Mouse (Mus musculus) midbrain, embryonic 13.5 days (tissue): Measurements from ENCODE around the gene Fam166a. TPM values are rescaled to one million over a fixed set of nuclear protein-coding genes. Genes with fewer than 3 reads are reported as not detected.

Experiments
- ATAC-seq: fragments of 200-750 bp; cut with Nextera tagmentation; 2 replicates; pipeline ENCODE4 v1.8.0; 2017; ENCODE audit warnings: mild to moderate bottlenecking, moderate TSS enrichment, moderate library complexity
- H3K27ac ChIP-seq: fragments of 300-500 bp; sonication (generic); 2 replicates; pipeline ENCODE4 v1.5.1; 2015; ENCODE audit warnings: inconsistent platforms, mild to moderate bottlenecking, moderate library complexity
- H3K27me3 ChIP-seq: fragments of 300-500 bp; sonication (generic); 2 replicates; pipeline ENCODE4 v1.6.1; 2015; ENCODE audit warnings: mild to moderate bottlenecking, inconsistent platforms
- H3K36me3 ChIP-seq: fragments of 300-500 bp; sonication (generic); 2 replicates; pipeline ENCODE4 v1.6.1; 2015; ENCODE audit warnings: mild to moderate bottlenecking, inconsistent platforms
- H3K4me1 ChIP-seq: fragments of 300-500 bp; sonication (generic); replicated peaks from 2 replicates; pipeline ENCODE4 v1.6.1; 2015; ENCODE audit warnings: inconsistent platforms
- H3K4me2 ChIP-seq: fragments of 300-500 bp; sonication (generic); replicated peaks from 2 replicates; pipeline ENCODE4 v1.6.1; 2015; ENCODE audit warnings: moderate library complexity, mild to moderate bottlenecking, inconsistent platforms
- H3K4me3 ChIP-seq: fragments of 300-500 bp; sonication (generic); replicated peaks from 2 replicates; pipeline ENCODE4 v1.5.1; 2015; ENCODE audit warnings: mild to moderate bottlenecking, inconsistent platforms
- H3K9ac ChIP-seq: fragments of 300-500 bp; sonication (generic); replicated peaks from 2 replicates; pipeline ENCODE4 v1.6.1; 2015; ENCODE audit warnings: mild to moderate bottlenecking, inconsistent platforms
- H3K9me3 ChIP-seq: fragments of 300-500 bp; sonication (generic); 2 replicates; pipeline ENCODE4 v1.6.1; 2016; ENCODE audit warnings: mild to moderate bottlenecking, inconsistent platforms
- WGBS: fragments of 180-500 bp; shearing (Covaris S2); methylation state at CpG from one replicate; pipeline ENCODE4 v1.1.7; 2015; 5-methylcytosine and 5-hydroxymethylcytosine counted together
- polyA plus RNA-seq: library from polyadenylated mRNA; unstranded; fragments of >200 nt; fragmentation: Nextera tagmentation; extraction: Ambion mirVana; gene quantifications from 2 replicates; pipeline ENCODE4 v1.2.1, GENCODE M21; 2015

Fam166a gene
- polyA plus RNA-seq, 1 experiment from 2014 or later, result not detected

DNA sequence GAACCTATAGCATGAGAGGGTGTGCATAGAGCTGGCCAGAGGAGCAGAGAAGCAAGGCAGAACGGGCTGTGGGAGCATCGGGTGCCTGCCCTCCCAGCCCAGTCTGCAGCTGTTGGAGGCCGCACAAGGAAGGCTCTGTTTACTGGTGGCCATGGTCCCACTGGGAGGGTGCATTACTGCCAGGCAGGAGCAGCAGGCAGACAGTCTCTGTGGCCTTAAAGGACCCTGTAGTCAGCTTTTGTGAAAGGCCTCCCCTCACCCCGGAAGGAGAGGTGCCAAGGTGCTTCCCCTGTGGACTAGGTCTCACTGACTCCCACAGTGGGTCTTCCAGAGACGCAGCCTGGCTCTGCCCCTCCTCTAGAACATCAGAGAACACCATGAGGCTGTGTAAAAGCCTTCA is 8.3 kb downstream of the Fam166a start:
- Histone ChIP-seq H3K27ac (no peak overlapping the region), H3K27me3 (no peaks in the 10 kb centered on the region), H3K4me2 (no peak overlapping the region), H3K36me3 (peaks cover 5% of the 10 kb centered on the region), H3K9ac (no peak overlapping the region), H3K4me3 (no peak overlapping the region), H3K4me1 (peaks cover 23% of the 10 kb centered on the region), H3K9me3 (no peaks in the 10 kb centered on the region)
- 78% methylated on average over 5 of the region's 5 CpGs for WGBS
- ATAC-seq, result no peak

GRCm38 (mm10) chr2:25227406-25227805 is 8.9 kb downstream of the Fam166a start:
- no peak overlapping the region for H3K9ac ChIP-seq
- H3K27me3 ChIP-seq, result no peaks in the 10 kb centered on the region
- WGBS, result 93% methylated on average over 4 of the region's 4 CpGs
- no peak overlapping the region for H3K27ac ChIP-seq
- peaks cover 23% of the 10 kb centered on the region for H3K4me1 ChIP-seq
- no peak for ATAC-seq
- H3K36me3 ChIP-seq, result no peaks in the 10 kb centered on the region
- no peak overlapping the region for H3K4me3 ChIP-seq
- no peak overlapping the region for H3K4me2 ChIP-seq
- H3K9me3 ChIP-seq, result no peaks in the 10 kb centered on the region

- under 1% methylated on average over 7 of the region's 7 CpGs for WGBS
- ATAC-seq, result no peak
- H3K4me3 ChIP-seq, result 0 out of 2 replicates have a peak overlapping the region, but pooled peaks have one; percentile 2
- H3K9ac ChIP-seq, result no peak overlapping the region
- peak overlapping the region; percentile 49 for H3K27ac ChIP-seq
- H3K27me3 ChIP-seq, result peaks cover 5% of the 10 kb centered on the region; the same call in 1 of the 2 replicates
- H3K4me2 ChIP-seq, result peak overlapping the region; percentile 33
- H3K36me3 ChIP-seq, result no peaks in the 10 kb centered on the region
- peaks cover 16% of the 10 kb centered on the region for H3K4me1 ChIP-seq
- no peaks in the 10 kb centered on the region for H3K9me3 ChIP-seq
These were observed 9.9 kb downstream of the Fam166a start for GRCm38 (mm10) chr2:25228431-25228889.

DNA sequence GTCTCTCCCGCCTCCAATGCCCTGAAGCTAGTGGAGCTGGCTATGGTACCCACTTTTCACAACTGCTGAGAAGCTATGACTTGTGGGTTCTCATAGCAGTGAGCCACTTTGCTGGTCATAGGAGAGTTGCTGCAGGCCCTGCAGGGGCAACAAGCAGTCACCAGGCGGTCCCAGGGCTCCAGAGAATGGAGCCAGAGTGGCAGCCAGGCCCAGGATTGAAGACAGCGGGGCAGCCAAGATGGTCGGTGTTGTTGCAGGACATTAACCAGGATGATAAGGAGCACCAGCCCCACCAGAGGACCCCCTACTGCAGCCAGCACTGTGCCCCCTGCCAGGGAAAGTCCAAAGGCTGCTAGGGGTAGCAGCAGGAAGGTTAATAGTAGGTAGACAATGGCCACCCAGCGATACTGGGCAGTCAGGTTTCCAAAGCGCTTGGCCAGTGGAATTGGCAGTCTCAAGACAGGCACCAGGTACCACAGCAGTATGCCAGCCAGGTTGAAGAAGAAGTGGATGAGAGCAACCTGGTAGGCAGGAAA is 10.5 kb downstream of the Fam166a start:
- no peak overlapping the region for H3K27ac ChIP-seq
- H3K36me3 ChIP-seq, result no peaks in the 10 kb centered on the region
- peaks cover 12% of the 10 kb centered on the region for H3K4me1 ChIP-seq
- no peak for ATAC-seq
- H3K9me3 ChIP-seq, result no peaks in the 10 kb centered on the region
- H3K9ac ChIP-seq, result no peak overlapping the region
- no peak overlapping the region for H3K4me3 ChIP-seq
- peaks cover 6% of the 10 kb centered on the region; the same call in 1 of the 2 replicates for H3K27me3 ChIP-seq
- WGBS, result 74% methylated on average over 6 of the region's 6 CpGs
- 0 out of 2 replicates have a peak overlapping the region, but pooled peaks have one; percentile 33 for H3K4me2 ChIP-seq

DNA sequence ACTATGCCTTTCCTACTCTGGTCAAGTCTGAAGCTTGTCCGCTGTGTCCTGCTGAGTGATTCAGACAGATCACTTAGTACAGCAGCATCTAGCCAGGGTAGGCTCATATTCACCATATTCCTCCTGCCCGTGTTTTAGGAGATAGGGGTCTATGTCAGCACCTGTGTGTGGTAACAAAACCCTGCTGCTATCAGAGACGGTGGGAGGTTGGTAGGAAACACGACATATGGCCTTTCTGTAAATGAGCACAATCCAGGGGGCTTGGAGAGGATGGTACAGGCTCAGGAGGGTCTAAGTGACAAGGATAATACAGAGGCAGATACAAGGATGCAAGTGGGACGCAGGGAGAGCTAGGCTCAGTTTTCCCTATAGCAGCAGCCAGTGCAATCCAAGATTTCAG is 11.0 kb downstream of the Fam166a start:
- WGBS, result 86% methylated on average over 5 of the region's 5 CpGs
- ATAC-seq, result no peak
- H3K4me3 ChIP-seq, result no peak overlapping the region
- H3K36me3 ChIP-seq, result no peaks in the 10 kb centered on the region
- H3K4me1 ChIP-seq, result peaks cover 12% of the 10 kb centered on the region
- no peak overlapping the region for H3K27ac ChIP-seq
- H3K9ac ChIP-seq, result no peak overlapping the region
- H3K4me2 ChIP-seq, result no peak overlapping the region
- no peaks in the 10 kb centered on the region for H3K9me3 ChIP-seq
- H3K27me3 ChIP-seq, result peaks cover 6% of the 10 kb centered on the region; the same call in 1 of the 2 replicates

GRCm38 (mm10) chr2:25230581-25230980 is 12.0 kb downstream of the Fam166a start:
- no peaks in the 10 kb centered on the region for H3K36me3 ChIP-seq
- no peak overlapping the region for H3K4me2 ChIP-seq
- peaks cover 6% of the 10 kb centered on the region; the same call in 1 of the 2 replicates for H3K27me3 ChIP-seq
- H3K4me3 ChIP-seq, result no peak overlapping the region
- H3K9ac ChIP-seq, result no peak overlapping the region
- peaks cover 9% of the 10 kb centered on the region for H3K4me1 ChIP-seq
- 90% methylated on average over 7 of the region's 7 CpGs for WGBS
- ATAC-seq, result no peak
- no peak overlapping the region for H3K27ac ChIP-seq
- no peaks in the 10 kb centered on the region for H3K9me3 ChIP-seq

DNA sequence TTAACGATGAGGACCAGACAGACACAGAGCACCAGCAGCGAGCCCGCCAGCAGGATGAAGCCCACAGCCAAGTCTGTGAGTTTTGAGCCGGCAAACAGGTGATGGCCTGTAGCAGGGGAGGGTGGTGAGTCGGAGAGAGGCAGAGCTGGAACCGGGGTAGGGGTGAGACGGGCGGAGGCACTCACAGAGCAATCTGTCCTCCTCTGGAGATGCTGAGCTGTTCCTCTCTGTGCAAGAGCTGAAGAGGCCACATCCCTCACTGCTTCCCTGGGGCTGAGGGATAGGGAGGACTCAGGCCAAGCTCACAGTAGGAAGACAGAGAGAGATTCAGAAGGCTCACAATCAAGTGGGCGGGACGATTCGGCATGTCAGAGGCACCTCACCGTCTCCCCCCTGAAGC is 12.5 kb downstream of the Fam166a start:
- Histone ChIP-seq H3K9ac (no peak overlapping the region; the same call in 1 of the 2 replicates), H3K4me1 (peaks cover 7% of the 10 kb centered on the region; the same call in 1 of the 2 replicates), H3K9me3 (no peaks in the 10 kb centered on the region), H3K27ac (no peak overlapping the region), H3K27me3 (peaks cover 7% of the 10 kb centered on the region; the same call in 1 of the 2 replicates), H3K36me3 (no peaks in the 10 kb centered on the region), H3K4me2 (no peak overlapping the region), H3K4me3 (no peak overlapping the region)
- 50% methylated on average over 12 of the region's 12 CpGs for WGBS
- ATAC-seq, result no peak

DNA sequence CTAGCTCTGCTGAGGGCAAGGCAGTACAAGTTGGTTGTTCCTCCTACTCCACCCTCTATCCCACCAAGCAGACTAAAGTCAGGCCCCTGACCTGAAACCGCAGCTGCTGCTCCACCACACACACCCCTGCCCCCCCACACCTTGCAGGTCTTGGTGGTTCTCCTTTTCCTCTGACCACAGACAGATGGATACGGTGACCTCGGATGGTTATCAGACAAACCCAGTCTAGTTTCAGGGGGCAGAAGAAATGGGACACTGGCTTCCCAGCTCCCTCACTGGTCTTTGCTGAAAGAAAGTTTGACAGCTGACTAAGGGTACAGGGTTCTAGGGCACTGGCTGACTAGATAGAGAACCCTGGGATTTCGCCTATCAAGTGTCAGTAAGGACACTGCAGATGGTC is 14.9 kb downstream of the Fam166a start:
- 84% methylated on average over 4 of the region's 4 CpGs for WGBS
- H3K9ac ChIP-seq, result no peak overlapping the region; the same call in 1 of the 2 replicates

GRCm38 (mm10) chr2:25234050-25234449 is 15.5 kb downstream of the Fam166a start, which contains the start of gene Slc34a3:
Gene Slc34a3 (minus strand): TSS chr2:25234364.
- ATAC-seq, result no peak
- H3K9me3 ChIP-seq, result no peaks in the 10 kb centered on the region
- H3K4me3 ChIP-seq, result no peak within 1 kb of the TSS
- peaks cover 27% of the 10 kb centered on the region for H3K27me3 ChIP-seq
- H3K4me2 ChIP-seq, result no peak within 1 kb of the TSS
- no peaks in the 10 kb centered on the region for H3K36me3 ChIP-seq
- no peak within 1 kb of the TSS; the same call in 1 of the 2 replicates for H3K9ac ChIP-seq
- 86% methylated on average over 3 of the region's 3 CpGs for WGBS
- H3K4me1 ChIP-seq, result peaks cover under 1% of the 10 kb centered on the region; the same call in 1 of the 2 replicates
- H3K27ac ChIP-seq, result no peak within 1 kb of the TSS

More for the DNA sequence above, 14.9 kb downstream of the Fam166a start:
- no peak for ATAC-seq
- Histone ChIP-seq H3K9me3 (no peaks in the 10 kb centered on the region), H3K4me2 (no peak overlapping the region), H3K4me3 (no peak overlapping the region), H3K36me3 (no peaks in the 10 kb centered on the region), H3K4me1 (peaks cover 7% of the 10 kb centered on the region; the same call in 1 of the 2 replicates), H3K27me3 (peaks cover 26% of the 10 kb centered on the region), H3K27ac (no peak overlapping the region)

DNA sequence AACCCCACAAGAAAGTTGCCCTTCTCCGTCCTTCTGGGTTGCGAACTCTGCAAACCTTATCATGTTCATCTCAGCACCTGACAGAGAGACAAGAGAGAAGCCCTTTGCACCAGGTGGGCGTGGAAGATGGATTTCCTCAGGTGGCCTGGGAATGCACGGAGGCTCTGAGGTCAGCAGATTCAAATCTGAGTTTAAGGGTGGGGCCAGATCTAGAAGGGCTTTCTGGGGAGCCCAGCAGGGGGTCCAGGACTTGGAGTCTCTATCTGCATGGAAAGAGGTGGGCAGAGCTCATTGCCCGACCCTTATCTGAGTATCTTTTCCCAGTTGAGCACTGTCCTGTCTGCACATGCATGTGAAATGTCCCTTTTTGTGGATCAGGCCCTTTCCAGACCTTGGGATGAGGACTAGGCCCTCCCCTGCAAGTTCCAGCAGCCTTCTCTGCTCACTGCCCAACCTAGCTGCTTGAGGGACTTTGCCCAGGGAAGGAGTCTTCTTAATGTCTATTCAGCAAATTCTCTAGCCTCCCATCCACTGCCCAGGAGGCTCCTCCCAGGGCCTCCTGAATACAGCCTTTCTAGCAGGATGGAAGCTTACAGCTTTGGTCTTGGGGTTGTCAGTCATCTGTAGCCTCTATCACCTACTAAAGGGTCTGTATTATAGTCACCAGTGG is 16.1 kb downstream of the Fam166a start:
- no peaks in the 10 kb centered on the region for H3K9me3 ChIP-seq
- H3K27me3 ChIP-seq, result peaks cover 27% of the 10 kb centered on the region
- no peak overlapping the region for H3K4me2 ChIP-seq
- 75% methylated on average over 5 of the region's 5 CpGs for WGBS
- H3K36me3 ChIP-seq, result no peaks in the 10 kb centered on the region
- no peaks in the 10 kb centered on the region for H3K4me1 ChIP-seq
- no peak for ATAC-seq
- H3K9ac ChIP-seq, result no peak overlapping the region
- H3K27ac ChIP-seq, result no peak overlapping the region
- H3K4me3 ChIP-seq, result no peak overlapping the region

DNA sequence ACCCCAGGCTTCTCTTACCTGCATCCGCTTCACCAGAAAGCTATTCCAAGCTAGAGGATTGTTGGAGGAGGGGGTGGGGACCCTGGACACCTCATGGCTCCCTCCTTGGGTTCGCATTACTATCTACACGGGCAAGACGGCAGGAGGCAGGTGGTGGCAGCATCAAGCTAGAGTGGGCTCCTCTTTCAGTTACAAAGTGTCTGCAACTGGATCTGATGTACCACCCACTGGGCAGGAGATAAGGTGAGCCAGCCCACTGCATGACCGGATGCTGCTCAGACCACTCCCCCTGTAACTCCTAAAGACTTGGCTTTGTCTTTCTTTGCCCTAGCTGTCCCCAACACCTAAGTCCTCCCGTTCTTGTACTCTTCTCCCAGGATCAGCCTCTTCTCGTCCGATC is 18.1 kb downstream of the Fam166a start, which contains the start of gene Rnf224:
Gene Rnf224 (minus strand): TSS at position 174 of the 400 bp plus-strand sequence.
- no peaks in the 10 kb centered on the region for H3K9me3 ChIP-seq
- peaks cover 12% of the 10 kb centered on the region for H3K4me1 ChIP-seq
- no peak within 1 kb of the TSS for H3K9ac ChIP-seq
- WGBS, result 44% methylated on average over 8 of the region's 8 CpGs
- no peak within 1 kb of the TSS for H3K4me2 ChIP-seq
- no peak within 1 kb of the TSS for H3K4me3 ChIP-seq
- H3K27ac ChIP-seq, result no peak within 1 kb of the TSS
- ATAC-seq, result no peak
- H3K27me3 ChIP-seq, result peaks cover 31% of the 10 kb centered on the region
- H3K36me3 ChIP-seq, result no peaks in the 10 kb centered on the region

DNA sequence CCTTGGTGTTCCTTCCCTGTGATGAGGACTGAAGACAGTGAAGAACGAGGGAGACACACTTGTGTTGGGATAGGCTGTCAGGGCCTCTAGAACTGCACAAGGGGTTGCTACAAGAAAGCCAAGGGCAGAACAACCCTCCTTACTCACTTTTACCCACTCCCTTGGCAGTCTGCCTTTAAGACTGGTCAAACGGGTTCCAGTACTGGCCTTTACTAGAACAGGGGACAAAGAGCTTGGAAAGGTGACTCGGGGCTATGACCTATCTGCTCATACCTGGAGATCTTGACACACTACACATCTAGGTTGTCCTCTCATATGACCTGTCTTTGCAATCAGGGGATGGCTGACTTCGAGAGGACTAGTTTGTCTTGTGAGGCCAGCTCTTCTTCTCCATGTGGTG is 19.0 kb downstream of the Fam166a start:
- WGBS, result 70% methylated on average over 4 of the region's 4 CpGs
- Histone ChIP-seq H3K27me3 (peaks cover 32% of the 10 kb centered on the region), H3K4me3 (no peak overlapping the region), H3K9me3 (no peaks in the 10 kb centered on the region), H3K4me1 (peaks cover 21% of the 10 kb centered on the region), H3K9ac (no peak overlapping the region), H3K27ac (no peak overlapping the region), H3K36me3 (no peaks in the 10 kb centered on the region), H3K4me2 (no peak overlapping the region)
- ATAC-seq, result no peak
